Mouse (Mus musculus): Measurements from ENCODE around the gene Skap2. TPM values are rescaled to one million over a fixed set of nuclear protein-coding genes. Genes with fewer than 3 reads are reported as not detected.

Gene Skap2
- polyA plus RNA-seq, 1 experiment from 2014 or later, result 15.2 TPM

DNA sequence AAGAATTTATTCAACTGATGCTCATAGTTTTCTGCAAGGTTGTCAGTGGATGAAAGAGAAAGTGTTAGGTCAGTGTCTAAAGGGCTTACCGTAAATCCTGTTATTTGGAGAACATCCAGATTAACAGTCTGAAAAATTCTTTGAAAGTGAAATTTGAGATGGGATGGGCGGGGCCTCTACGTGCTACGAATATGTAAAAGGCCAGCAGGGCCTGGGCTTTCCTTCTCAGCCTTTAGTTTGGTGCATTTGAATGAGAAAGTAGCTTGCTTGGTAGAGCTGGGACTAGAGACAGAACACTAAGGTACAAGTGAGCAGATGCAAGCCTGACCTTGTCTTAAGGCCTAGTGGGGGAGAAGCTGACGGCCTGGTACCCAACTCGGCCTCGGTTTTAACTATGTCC, 18.8 kb upstream of the Skap2 start:
- Histone ChIP-seq H3K27ac (replicated peaks in 1 of 2; ENCODE audit: control insufficient read depth in 1 of 2, insufficient read depth in 1 of 2, low read depth in 2 of 2, low read length in 2 of 2) (no peak overlapping the region), H3K9me3 (ENCODE audit: control insufficient read depth, low read length) (0 out of 2 replicates have a peak, but pooled peaks cover 3% of the 10 kb centered on the region), H3K36me3 (ENCODE audit: control insufficient read depth, insufficient read depth, low read length) (no peaks in the 10 kb centered on the region), H3K4me1 (ENCODE audit: control insufficient read depth in 2 of 2, insufficient read depth in 2 of 2, low read length in 2 of 2) (no peaks in the 10 kb centered on the region; a peak in 1 of 4 replicates), H3K9ac (ENCODE audit: low read length) (no peak overlapping the region), H3K4me3 (ENCODE audit: control insufficient read depth in 1 of 2, insufficient read depth in 1 of 2, low read depth in 1 of 2, low read length in 2 of 2) (no peak overlapping the region), H3K27me3 (ENCODE audit: control insufficient read depth, insufficient read depth, low read length) (no peaks in the 10 kb centered on the region; the same call in 1 of the 2 replicates), H3K4me2 (ENCODE audit: low read length) (no peak overlapping the region)
- WGBS, result 56% methylated on average over 7 of the region's 7 CpGs
- ATAC-seq (ENCODE audit: insufficient number of reproducible peaks, insufficient read depth, low FRiP score, low read depth), result no peak

DNA sequence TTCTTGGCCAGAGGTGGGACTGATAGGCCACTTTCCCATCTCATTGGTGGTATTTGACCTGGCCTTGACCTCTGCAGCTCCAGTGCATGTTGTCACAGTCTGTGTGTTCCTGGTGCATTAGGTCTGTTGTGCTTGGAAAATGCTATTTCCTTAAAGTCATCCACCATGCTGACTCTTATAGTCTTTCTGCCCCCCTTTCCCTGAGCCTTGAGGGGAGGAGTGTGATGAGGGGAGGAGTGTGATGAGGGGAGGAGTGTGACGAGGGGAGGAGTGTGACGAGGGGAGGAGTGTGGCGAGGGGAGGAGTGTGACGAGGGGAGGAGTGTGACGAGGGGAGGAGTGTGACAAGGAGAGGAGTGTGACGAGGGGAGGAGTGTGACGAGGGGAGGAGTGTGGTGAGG, 15.8 kb upstream of the Skap2 start:
- no peaks in the 10 kb centered on the region; the same call in 1 of the 2 replicates for H3K27me3 ChIP-seq (ENCODE audit: control insufficient read depth, insufficient read depth, low read length)
- no peaks in the 10 kb centered on the region; a peak in 1 of 4 replicates for H3K4me1 ChIP-seq (ENCODE audit: control insufficient read depth in 2 of 2, insufficient read depth in 2 of 2, low read length in 2 of 2)
- WGBS, result 92% methylated on average over 7 of the region's 7 CpGs
- no peak overlapping the region for H3K9ac ChIP-seq (ENCODE audit: low read length)
- no peak for ATAC-seq (ENCODE audit: insufficient number of reproducible peaks, insufficient read depth, low FRiP score, low read depth)
- H3K36me3 ChIP-seq (ENCODE audit: control insufficient read depth, insufficient read depth, low read length), result no peaks in the 10 kb centered on the region
- H3K4me3 ChIP-seq (ENCODE audit: control insufficient read depth in 1 of 2, insufficient read depth in 1 of 2, low read depth in 1 of 2, low read length in 2 of 2), result no peak overlapping the region
- H3K27ac ChIP-seq (replicated peaks in 1 of 2; ENCODE audit: control insufficient read depth in 1 of 2, insufficient read depth in 1 of 2, low read depth in 2 of 2, low read length in 2 of 2), result no peak overlapping the region
- H3K9me3 ChIP-seq (ENCODE audit: control insufficient read depth, low read length), result 0 out of 2 replicates have a peak, but pooled peaks cover 3% of the 10 kb centered on the region
- no peak overlapping the region for H3K4me2 ChIP-seq (ENCODE audit: low read length)

DNA sequence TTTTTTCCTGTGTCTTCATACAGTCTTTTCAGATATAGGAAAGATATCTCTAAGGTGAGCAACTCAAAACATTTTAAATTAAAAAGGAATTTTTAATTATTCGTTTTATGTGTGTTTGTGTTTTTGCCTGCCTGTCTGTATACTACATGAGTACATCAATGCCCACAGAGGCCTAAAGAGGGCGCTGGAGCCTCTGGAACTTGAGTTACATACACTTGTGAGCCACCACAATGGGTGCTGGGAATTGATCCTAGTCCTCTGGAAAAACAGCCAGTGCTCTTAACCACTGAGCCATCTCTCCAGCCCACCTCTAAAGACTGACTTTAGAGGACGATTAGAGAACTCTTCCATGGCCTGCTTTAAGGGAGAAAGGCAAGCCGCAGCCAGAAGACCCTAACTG, 14.8 kb upstream of the Skap2 start:
- Histone ChIP-seq H3K4me2 (ENCODE audit: low read length) (no peak overlapping the region), H3K9ac (ENCODE audit: low read length) (no peak overlapping the region), H3K36me3 (ENCODE audit: control insufficient read depth, insufficient read depth, low read length) (no peaks in the 10 kb centered on the region), H3K27me3 (ENCODE audit: control insufficient read depth, insufficient read depth, low read length) (no peaks in the 10 kb centered on the region), H3K27ac (replicated peaks in 1 of 2; ENCODE audit: control insufficient read depth in 1 of 2, insufficient read depth in 1 of 2, low read depth in 2 of 2, low read length in 2 of 2) (no peak overlapping the region), H3K4me3 (ENCODE audit: control insufficient read depth in 1 of 2, insufficient read depth in 1 of 2, low read depth in 1 of 2, low read length in 2 of 2) (no peak overlapping the region), H3K9me3 (ENCODE audit: control insufficient read depth, low read length) (0 out of 2 replicates have a peak, but pooled peaks cover 3% of the 10 kb centered on the region), H3K4me1 (ENCODE audit: control insufficient read depth in 2 of 2, insufficient read depth in 2 of 2, low read length in 2 of 2) (no peaks in the 10 kb centered on the region; a peak in 1 of 4 replicates)
- 74% methylated on average over 4 of the region's 4 CpGs for WGBS
- ATAC-seq (ENCODE audit: insufficient number of reproducible peaks, insufficient read depth, low FRiP score, low read depth), result no peak

DNA sequence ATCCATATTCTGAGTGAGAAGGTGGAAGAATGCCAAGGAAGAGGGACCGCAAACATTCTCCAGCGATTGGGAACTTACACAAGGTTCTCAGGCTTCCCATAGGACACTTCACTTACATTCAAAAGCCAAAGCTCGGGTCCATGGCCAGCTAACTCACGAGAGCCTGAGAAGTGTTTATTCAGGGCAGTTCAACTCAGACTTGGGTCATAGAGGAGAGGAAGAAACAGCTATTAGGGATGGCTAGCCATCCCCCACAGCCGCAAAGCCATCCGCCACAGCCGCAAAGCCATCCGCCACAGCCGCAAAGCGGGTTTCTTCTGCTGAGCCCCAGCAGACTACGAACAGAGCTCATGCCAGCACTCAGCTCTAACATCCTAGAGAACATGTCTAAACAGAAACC, 13.9 kb upstream of the Skap2 start:
- Histone ChIP-seq H3K27ac (replicated peaks in 1 of 2; ENCODE audit: control insufficient read depth in 1 of 2, insufficient read depth in 1 of 2, low read depth in 2 of 2, low read length in 2 of 2) (no peak overlapping the region; a peak in 1 of 4 replicates), H3K9me3 (ENCODE audit: control insufficient read depth, low read length) (0 out of 2 replicates have a peak, but pooled peaks cover 3% of the 10 kb centered on the region), H3K9ac (ENCODE audit: low read length) (no peak overlapping the region), H3K27me3 (ENCODE audit: control insufficient read depth, insufficient read depth, low read length) (no peaks in the 10 kb centered on the region), H3K36me3 (ENCODE audit: control insufficient read depth, insufficient read depth, low read length) (no peaks in the 10 kb centered on the region), H3K4me2 (ENCODE audit: low read length) (no peak overlapping the region; the same call in 1 of the 2 replicates), H3K4me1 (ENCODE audit: control insufficient read depth in 2 of 2, insufficient read depth in 2 of 2, low read length in 2 of 2) (no peaks in the 10 kb centered on the region; a peak in 1 of 4 replicates), H3K4me3 (ENCODE audit: control insufficient read depth in 1 of 2, insufficient read depth in 1 of 2, low read depth in 1 of 2, low read length in 2 of 2) (no peak overlapping the region)
- no peak for ATAC-seq (ENCODE audit: insufficient number of reproducible peaks, insufficient read depth, low FRiP score, low read depth)
- 71% methylated on average over 11 of the region's 11 CpGs for WGBS

DNA sequence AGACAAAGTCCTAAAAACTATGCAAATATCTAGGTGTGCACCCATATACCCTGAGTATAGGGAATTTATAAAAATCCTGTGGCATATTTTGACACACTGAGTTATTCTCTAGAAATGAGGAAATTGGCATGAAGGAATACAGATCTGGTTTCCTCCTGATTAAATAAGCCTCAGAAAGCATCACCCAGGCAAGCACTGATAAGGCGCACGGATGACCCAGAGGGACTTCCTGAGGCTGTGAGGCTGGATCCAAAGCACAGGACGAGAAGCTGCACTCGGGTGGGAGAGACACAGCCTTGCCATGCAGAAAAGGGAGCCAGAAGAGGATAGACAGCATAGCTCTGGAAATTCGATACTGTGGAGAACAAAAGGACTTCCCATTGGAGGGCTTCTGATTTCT, 12.4 kb upstream of the Skap2 start:
- Histone ChIP-seq H3K4me2 (ENCODE audit: low read length) (no peak overlapping the region), H3K9me3 (ENCODE audit: control insufficient read depth, low read length) (peaks cover 3% of the 10 kb centered on the region; the same call in 1 of the 2 replicates), H3K27me3 (ENCODE audit: control insufficient read depth, insufficient read depth, low read length) (no peaks in the 10 kb centered on the region), H3K36me3 (ENCODE audit: control insufficient read depth, insufficient read depth, low read length) (no peaks in the 10 kb centered on the region), H3K9ac (ENCODE audit: low read length) (no peak overlapping the region), H3K4me3 (ENCODE audit: control insufficient read depth in 1 of 2, insufficient read depth in 1 of 2, low read depth in 1 of 2, low read length in 2 of 2) (no peak overlapping the region), H3K4me1 (ENCODE audit: control insufficient read depth in 2 of 2, insufficient read depth in 2 of 2, low read length in 2 of 2) (no peaks in the 10 kb centered on the region; a peak in 1 of 4 replicates), H3K27ac (replicated peaks in 1 of 2; ENCODE audit: control insufficient read depth in 1 of 2, insufficient read depth in 1 of 2, low read depth in 2 of 2, low read length in 2 of 2) (no peak overlapping the region)
- WGBS, result 25% methylated on average over 5 of the region's 5 CpGs
- no peak for ATAC-seq (ENCODE audit: insufficient number of reproducible peaks, insufficient read depth, low FRiP score, low read depth)

DNA sequence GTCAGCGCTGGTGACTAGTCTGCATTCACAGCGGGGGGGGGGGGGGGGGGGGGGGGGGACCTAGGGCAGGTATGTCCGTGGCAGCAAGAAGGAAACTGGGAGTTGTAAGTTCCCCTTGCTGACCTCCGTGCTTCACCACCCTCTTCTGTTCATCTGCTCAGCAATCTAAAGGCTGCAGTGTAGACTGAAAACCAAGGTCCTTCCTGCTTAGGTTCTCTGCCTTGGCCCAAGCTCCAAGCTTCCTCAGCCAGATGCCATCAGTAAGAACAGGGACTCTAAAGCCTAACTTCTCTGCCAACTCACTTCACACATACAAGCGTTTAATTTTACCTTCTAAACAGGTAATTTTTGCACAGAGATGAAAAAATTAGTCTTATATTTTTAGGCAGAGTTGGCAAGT, 10.0 kb upstream of the Skap2 start:
- H3K9me3 ChIP-seq (ENCODE audit: control insufficient read depth, low read length), result peaks cover 2% of the 10 kb centered on the region; the same call in 1 of the 2 replicates
- no peak overlapping the region for H3K9ac ChIP-seq (ENCODE audit: low read length)
- no peaks in the 10 kb centered on the region for H3K36me3 ChIP-seq (ENCODE audit: control insufficient read depth, insufficient read depth, low read length)
- H3K27ac ChIP-seq (replicated peaks in 1 of 2; ENCODE audit: control insufficient read depth in 1 of 2, insufficient read depth in 1 of 2, low read depth in 2 of 2, low read length in 2 of 2), result no peak overlapping the region
- H3K4me2 ChIP-seq (ENCODE audit: low read length), result no peak overlapping the region
- H3K27me3 ChIP-seq (ENCODE audit: control insufficient read depth, insufficient read depth, low read length), result no peaks in the 10 kb centered on the region
- H3K4me1 ChIP-seq (ENCODE audit: control insufficient read depth in 2 of 2, insufficient read depth in 2 of 2, low read length in 2 of 2), result no peaks in the 10 kb centered on the region; a peak in 1 of 4 replicates
- no peak for ATAC-seq (ENCODE audit: insufficient number of reproducible peaks, insufficient read depth, low FRiP score, low read depth)
- H3K4me3 ChIP-seq (ENCODE audit: control insufficient read depth in 1 of 2, insufficient read depth in 1 of 2, low read depth in 1 of 2, low read length in 2 of 2), result no peak overlapping the region
- 32% methylated on average over 4 of the region's 5 CpGs for WGBS

DNA sequence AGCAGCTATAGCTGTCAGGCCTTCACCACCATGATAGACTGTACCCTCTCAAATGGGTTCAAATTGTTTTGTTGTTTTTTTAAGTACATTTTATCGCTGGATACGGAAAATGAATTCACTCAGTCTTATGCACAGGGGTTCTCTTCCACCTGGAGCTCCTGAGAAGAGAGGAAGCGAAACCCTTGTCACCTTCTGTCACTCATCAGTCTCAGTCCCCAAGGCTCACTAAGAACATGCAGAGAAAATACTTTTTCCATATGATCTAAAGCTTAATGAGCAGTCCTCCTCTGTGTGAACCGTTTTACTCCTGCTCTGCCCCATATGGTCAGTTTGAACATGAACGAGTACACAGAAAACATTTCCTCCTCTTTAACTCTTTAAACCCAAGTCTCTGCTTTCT, 7.9 kb upstream of the Skap2 start:
- Histone ChIP-seq H3K9me3 (ENCODE audit: control insufficient read depth, low read length) (no peaks in the 10 kb centered on the region; the same call in 1 of the 2 replicates), H3K27ac (replicated peaks in 1 of 2; ENCODE audit: control insufficient read depth in 1 of 2, insufficient read depth in 1 of 2, low read depth in 2 of 2, low read length in 2 of 2) (no peak overlapping the region), H3K4me3 (ENCODE audit: control insufficient read depth in 1 of 2, insufficient read depth in 1 of 2, low read depth in 1 of 2, low read length in 2 of 2) (no peak overlapping the region), H3K4me2 (ENCODE audit: low read length) (no peak overlapping the region), H3K9ac (ENCODE audit: low read length) (no peak overlapping the region), H3K4me1 (ENCODE audit: control insufficient read depth in 2 of 2, insufficient read depth in 2 of 2, low read length in 2 of 2) (no peaks in the 10 kb centered on the region; a peak in 1 of 4 replicates), H3K27me3 (ENCODE audit: control insufficient read depth, insufficient read depth, low read length) (no peaks in the 10 kb centered on the region), H3K36me3 (ENCODE audit: control insufficient read depth, insufficient read depth, low read length) (no peaks in the 10 kb centered on the region)
- ATAC-seq (ENCODE audit: insufficient number of reproducible peaks, insufficient read depth, low FRiP score, low read depth), result no peak
- 80% methylated on average over 5 of the region's 5 CpGs for WGBS
